Mouse (Mus musculus): ENCODE data around the gene Mylk. TPM values are rescaled to one million over a fixed set of nuclear protein-coding genes. Genes with fewer than 3 reads are reported as not detected.
"Not testable (repeated sequence)": the region's sequence is repeated elsewhere in the genome, so short reads cannot be mapped to it uniquely, and the experiment has no call there.

Mylk gene
- polyA plus RNA-seq (2015; fragmentation: Nextera tagmentation; extraction: Ambion mirVana) = 309 and 311 TPM in 2 replicates

DNA sequence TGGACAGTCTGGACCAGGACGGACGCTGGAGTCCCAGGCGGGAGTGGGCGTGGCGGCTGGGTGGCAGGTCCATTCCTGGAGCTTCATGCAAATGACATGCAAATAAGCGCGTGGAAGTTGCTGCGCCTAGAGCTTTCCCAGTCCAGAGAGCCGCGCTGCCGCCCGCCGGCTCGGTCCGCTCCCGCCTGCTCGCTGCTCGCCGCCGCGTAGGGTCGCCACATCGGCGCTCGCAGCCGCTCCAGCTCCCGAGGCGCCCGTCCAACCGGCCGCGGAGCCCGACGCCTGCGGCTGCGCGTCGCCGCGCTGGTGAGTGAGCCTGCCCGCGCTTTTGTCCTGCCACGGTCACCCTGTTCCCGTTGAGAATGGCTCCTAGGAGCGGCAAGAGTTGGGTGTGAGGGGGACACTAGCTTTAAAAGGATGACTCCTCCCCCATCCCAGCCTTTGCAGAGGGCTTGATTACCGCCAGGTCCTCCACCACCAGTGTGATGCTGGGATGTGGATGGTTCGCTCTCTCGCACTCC is at the start of gene Mylk:
Mylk (plus strand) TSS at position 146 of the 521 bp plus-strand sequence.
- Histone ChIP-seq H3K9ac (no peak within 1 kb of the TSS; the same call in 1 of the 2 replicates), H3K9me3 (no peaks in the 10 kb centered on the region), H3K4me1 (peaks cover 11% of the 10 kb centered on the region; the same call in 1 of the 2 replicates), H3K27ac (no peak within 1 kb of the TSS), H3K4me3 (replicated peaks) (peak within 1 kb of the TSS; percentile 46), H3K36me3 (no peaks in the 10 kb centered on the region), H3K4me2 (peak within 1 kb of the TSS; percentile 97), H3K27me3 (replicated peaks) (peaks cover 6% of the 10 kb centered on the region; the same call in 1 of the 2 replicates)
- ATAC-seq (ENCODE audit: insufficient read depth, low FRiP score, low read depth) = peak; percentile 91
- WGBS = under 1% methylated on average over 48 of the region's 48 CpGs

DNA sequence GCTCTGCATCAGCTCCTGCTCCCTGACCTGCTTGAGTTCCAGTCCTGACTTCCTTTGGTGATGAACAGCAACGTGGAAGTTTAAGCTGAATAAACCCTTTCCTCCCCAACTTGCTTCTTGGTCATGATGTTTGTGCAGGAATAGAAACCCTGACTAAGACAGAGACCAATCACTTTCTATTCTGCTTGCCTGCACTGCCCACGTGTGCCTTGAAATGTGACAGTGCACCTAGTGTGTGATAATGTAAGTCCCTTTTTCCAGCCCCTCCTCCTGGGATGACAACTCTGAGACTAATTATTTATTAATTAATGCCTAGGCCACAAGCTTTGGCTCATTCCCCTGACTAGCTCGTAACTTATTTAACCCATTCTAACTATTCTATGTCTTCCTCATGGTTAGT is 46.3 kb upstream of the Mylk start:
- not testable (repeated sequence) for H3K4me3 ChIP-seq (replicated peaks); H3K4me2 ChIP-seq; H3K27me3 ChIP-seq (replicated peaks); H3K9me3 ChIP-seq; H3K36me3 ChIP-seq; H3K27ac ChIP-seq; H3K4me1 ChIP-seq; H3K9ac ChIP-seq; ATAC-seq (ENCODE audit: insufficient read depth, low FRiP score, low read depth)
- WGBS = 74% methylated on average over 3 of the region's 3 CpGs

DNA sequence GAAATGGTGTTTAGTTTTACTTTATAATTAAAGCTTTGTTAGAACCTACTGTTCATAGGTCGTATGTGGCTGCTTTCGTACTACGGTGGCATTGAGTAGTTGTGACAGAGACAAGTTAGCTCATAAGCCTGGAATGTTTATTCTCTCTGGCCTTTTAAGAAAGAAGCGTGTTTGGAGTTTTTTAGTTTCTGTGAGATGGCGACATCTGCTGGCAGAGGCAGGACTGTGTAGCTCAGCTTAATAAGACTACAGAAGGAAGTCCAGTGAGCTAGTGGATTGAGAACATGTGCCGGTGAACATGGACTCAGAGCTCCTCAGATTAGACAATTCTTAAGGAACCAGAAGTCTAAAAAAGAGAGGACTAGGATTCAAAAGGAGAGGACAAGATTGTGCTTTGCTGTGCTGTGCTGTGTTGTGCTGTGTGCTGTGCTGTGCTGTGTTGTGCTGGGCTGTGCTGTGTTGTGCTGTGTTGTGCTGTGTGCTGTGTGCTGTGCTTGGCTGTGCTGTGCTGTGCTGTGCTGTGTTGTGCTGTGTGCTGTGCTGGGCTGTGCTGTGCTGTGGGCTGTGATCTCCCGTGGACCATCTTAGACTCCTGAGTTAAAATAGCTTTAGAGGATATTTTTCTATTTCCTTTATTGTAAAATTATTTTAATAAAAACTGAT is 44.7 kb upstream of the Mylk start:
- H3K4me3 ChIP-seq (replicated peaks) = no peak overlapping the region
- no peaks in the 10 kb centered on the region for H3K27me3 ChIP-seq (replicated peaks)
- H3K4me2 ChIP-seq = no peak overlapping the region
- WGBS = 17% methylated on average over 7 of the region's 7 CpGs
- H3K4me1 ChIP-seq = no peaks in the 10 kb centered on the region
- no peak overlapping the region for H3K27ac ChIP-seq
- no peaks in the 10 kb centered on the region for H3K9me3 ChIP-seq
- peaks cover 5% of the 10 kb centered on the region; the same call in 1 of the 2 replicates for H3K36me3 ChIP-seq
- ATAC-seq (ENCODE audit: insufficient read depth, low FRiP score, low read depth) = peak; percentile 72
- no peak overlapping the region for H3K9ac ChIP-seq

DNA sequence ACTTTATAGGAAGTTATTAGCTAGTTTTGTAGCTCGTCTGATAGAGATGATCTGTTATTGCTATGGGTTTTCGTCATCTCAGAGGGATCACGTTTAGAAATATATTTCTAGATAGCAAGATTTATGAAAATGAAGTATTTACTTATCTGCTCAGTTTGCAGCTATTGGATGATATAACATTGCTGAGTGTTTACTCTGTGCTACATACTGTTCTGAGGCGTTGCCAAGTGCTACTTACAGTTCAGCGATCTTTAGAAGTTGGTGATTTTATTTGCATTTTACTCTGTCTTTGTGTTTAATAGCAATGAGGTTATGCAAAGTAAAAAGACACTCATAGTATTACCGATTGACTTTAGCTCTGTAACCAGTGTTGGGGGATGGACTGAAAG is 44.2 kb upstream of the Mylk start:
- ATAC-seq (ENCODE audit: insufficient read depth, low FRiP score, low read depth) = no peak
- 67% methylated on average over 6 of the region's 6 CpGs for WGBS
- Histone ChIP-seq H3K4me2 (no peak overlapping the region), H3K36me3 (peaks cover 5% of the 10 kb centered on the region; the same call in 1 of the 2 replicates), H3K9me3 (no peaks in the 10 kb centered on the region), H3K9ac (no peak overlapping the region), H3K27me3 (replicated peaks) (no peaks in the 10 kb centered on the region), H3K4me3 (replicated peaks) (no peak overlapping the region), H3K4me1 (no peaks in the 10 kb centered on the region), H3K27ac (no peak overlapping the region)

DNA sequence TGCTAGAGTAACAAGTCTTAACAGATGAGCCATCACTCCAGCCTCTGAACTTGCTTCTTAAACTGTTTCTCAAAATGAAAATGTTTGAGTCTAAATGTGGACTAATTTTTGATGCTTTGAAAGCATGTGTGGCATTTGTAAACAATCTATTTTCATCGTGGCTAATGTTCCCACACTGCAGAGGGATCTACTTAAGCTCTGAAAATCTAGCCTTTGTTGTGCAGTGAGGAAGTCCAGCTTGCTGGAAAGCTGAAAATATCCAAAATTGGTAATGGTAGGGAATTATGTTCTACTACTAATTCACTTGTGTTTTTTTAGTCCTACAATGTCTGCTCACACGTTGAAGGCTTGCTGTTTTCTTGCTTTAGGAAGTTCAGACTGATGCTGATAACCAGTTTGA is 39.0 kb upstream of the Mylk start:
- Histone ChIP-seq H3K9ac (no peak overlapping the region), H3K4me1 (no peaks in the 10 kb centered on the region), H3K9me3 (no peaks in the 10 kb centered on the region), H3K4me3 (replicated peaks) (no peak overlapping the region), H3K36me3 (peaks cover 5% of the 10 kb centered on the region; the same call in 1 of the 2 replicates), H3K27me3 (replicated peaks) (no peaks in the 10 kb centered on the region), H3K27ac (peak overlapping the region; percentile 73), H3K4me2 (no peak overlapping the region)
- WGBS = 33% methylated on average over 2 of the region's 2 CpGs
- no peak for ATAC-seq (ENCODE audit: insufficient read depth, low FRiP score, low read depth)

DNA sequence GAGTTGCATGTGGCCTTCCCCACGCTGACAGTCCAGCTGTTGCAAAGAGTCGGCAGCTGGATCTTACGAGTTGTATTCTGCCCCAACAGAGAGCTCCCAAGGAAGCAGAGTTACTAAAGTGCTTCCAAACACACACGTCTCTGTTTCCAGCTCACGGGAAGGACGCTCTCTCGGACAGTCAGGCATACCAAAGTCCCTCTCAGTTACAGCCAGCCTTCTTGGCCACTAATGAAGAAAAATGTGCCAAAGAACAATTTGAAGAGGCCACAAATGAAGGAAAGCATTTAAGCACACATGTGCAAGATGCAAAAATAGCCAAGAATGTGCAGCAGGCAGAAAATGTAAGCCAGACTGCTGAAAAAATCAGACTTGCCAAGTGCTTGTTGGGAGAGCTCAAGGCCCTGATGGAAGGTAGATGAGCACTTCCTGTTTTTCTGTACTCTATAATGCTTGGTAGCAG is 38.5 kb upstream of the Mylk start:
- Histone ChIP-seq H3K4me1 (no peaks in the 10 kb centered on the region), H3K9ac (no peak overlapping the region), H3K36me3 (peaks cover 5% of the 10 kb centered on the region; the same call in 1 of the 2 replicates), H3K27ac (peak overlapping the region; percentile 73), H3K4me2 (no peak overlapping the region), H3K9me3 (no peaks in the 10 kb centered on the region), H3K4me3 (replicated peaks) (no peak overlapping the region), H3K27me3 (replicated peaks) (no peaks in the 10 kb centered on the region)
- 52% methylated on average over 7 of the region's 7 CpGs for WGBS
- ATAC-seq (ENCODE audit: insufficient read depth, low FRiP score, low read depth) = peak; percentile 50; the same call in 1 of the 2 replicates

DNA sequence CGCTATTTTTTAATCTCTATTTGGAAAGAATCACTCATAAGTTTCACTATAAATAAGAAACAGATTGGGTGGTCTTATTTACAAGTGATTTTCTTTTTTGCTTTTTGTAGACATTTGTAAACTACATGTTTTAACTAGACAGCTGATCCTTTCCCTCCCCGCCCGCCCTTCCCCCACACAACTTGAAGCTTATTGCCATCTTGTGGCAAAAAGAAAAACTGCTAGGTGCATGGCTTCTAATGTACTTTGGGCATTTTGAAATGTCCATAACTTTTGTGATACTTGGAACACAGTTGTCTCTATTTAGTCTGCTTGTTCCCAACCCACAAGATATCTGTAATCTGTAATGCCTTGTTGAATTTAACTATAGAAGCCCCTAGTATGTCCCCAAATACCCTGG is 33.5 kb upstream of the Mylk start:
- no peaks in the 10 kb centered on the region for H3K27me3 ChIP-seq (replicated peaks)
- H3K9me3 ChIP-seq = no peaks in the 10 kb centered on the region
- no peak overlapping the region for H3K4me2 ChIP-seq
- WGBS = 72% methylated on average over 3 of the region's 3 CpGs
- H3K4me1 ChIP-seq = no peaks in the 10 kb centered on the region
- H3K9ac ChIP-seq = no peak overlapping the region
- ATAC-seq (ENCODE audit: insufficient read depth, low FRiP score, low read depth) = no peak
- H3K36me3 ChIP-seq = 0 out of 2 replicates have a peak, but pooled peaks cover 5% of the 10 kb centered on the region
- no peak overlapping the region for H3K27ac ChIP-seq
- H3K4me3 ChIP-seq (replicated peaks) = no peak overlapping the region

DNA sequence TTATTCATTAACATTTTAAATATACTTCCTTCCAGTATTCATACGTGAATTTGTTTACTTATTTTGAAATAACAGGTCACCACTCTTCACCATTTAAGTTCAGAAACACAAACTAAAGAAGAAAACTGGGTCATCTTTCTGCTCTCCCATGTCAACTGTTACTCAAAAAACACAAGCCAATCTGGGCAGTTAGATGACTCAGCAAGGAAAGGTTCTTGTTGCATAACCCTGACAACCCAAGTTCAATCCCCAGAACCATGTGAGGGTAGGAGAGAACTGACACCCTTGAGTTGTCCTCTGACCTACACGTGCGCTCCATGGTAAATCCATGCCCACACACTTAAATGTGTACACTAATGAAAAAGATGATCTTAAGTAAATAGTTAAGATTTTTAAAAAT is 19.9 kb upstream of the Mylk start:
- H3K4me1 ChIP-seq = no peaks in the 10 kb centered on the region
- peaks cover 11% of the 10 kb centered on the region; the same call in 1 of the 2 replicates for H3K36me3 ChIP-seq
- no peak overlapping the region for H3K4me3 ChIP-seq (replicated peaks)
- no peak for ATAC-seq (ENCODE audit: insufficient read depth, low FRiP score, low read depth)
- WGBS = 82% methylated on average over 3 of the region's 3 CpGs
- H3K27ac ChIP-seq = no peak overlapping the region
- H3K4me2 ChIP-seq = no peak overlapping the region
- no peak overlapping the region for H3K9ac ChIP-seq
- no peaks in the 10 kb centered on the region for H3K27me3 ChIP-seq (replicated peaks)
- no peaks in the 10 kb centered on the region for H3K9me3 ChIP-seq

DNA sequence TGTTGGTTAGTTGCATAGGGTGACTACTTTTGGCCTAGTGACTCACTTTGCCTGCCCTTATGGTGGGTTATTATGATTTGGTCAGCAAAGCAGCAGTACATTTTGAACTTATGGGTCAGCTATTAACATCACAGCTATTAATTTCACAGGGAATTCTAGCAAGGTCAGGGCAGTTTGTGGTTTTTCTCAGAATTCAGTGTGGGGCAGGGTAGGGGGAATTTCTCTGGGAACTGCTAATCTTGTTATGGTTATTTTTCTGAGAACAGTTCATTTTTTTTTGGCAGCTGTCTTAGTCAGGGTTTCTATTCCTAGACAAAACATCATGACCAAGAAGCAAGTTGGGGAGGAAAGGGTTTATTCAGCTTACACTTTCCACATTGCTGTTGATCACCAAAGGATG is 16.4 kb upstream of the Mylk start:
- H3K4me2 ChIP-seq; H3K9me3 ChIP-seq; H3K9ac ChIP-seq; H3K27me3 ChIP-seq (replicated peaks); H3K27ac ChIP-seq; H3K4me1 ChIP-seq; ATAC-seq (ENCODE audit: insufficient read depth, low FRiP score, low read depth); H3K36me3 ChIP-seq; H3K4me3 ChIP-seq (replicated peaks): not testable (repeated sequence)

DNA sequence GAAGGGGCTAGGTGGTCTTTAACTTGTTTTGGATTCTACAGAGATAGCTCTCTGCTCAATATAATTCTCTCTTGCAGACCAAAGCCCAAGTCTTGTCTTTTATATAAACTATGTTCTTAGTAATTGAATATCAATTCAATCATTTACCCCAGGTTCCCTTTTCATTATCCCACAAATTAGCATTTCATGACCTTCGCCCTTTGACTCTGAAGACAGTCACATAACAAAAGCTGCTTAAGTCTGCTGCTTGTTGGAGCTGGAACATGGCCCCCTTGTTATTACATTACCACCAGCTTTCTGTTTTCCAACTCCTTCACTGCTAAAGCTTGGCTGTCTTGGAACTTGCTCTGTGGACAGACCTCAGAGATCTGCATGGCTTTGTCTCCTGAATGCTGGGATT is 15.6 kb upstream of the Mylk start:
- Histone ChIP-seq H3K27me3 (replicated peaks) (no peaks in the 10 kb centered on the region), H3K27ac (no peak overlapping the region), H3K4me2 (no peak overlapping the region), H3K9ac (no peak overlapping the region), H3K4me3 (replicated peaks) (no peak overlapping the region), H3K9me3 (no peaks in the 10 kb centered on the region), H3K4me1 (no peaks in the 10 kb centered on the region), H3K36me3 (peaks cover 8% of the 10 kb centered on the region; the same call in 1 of the 2 replicates)
- ATAC-seq (ENCODE audit: insufficient read depth, low FRiP score, low read depth) = no peak
- WGBS = 91% methylated on average over 1 of the region's 1 CpGs

DNA sequence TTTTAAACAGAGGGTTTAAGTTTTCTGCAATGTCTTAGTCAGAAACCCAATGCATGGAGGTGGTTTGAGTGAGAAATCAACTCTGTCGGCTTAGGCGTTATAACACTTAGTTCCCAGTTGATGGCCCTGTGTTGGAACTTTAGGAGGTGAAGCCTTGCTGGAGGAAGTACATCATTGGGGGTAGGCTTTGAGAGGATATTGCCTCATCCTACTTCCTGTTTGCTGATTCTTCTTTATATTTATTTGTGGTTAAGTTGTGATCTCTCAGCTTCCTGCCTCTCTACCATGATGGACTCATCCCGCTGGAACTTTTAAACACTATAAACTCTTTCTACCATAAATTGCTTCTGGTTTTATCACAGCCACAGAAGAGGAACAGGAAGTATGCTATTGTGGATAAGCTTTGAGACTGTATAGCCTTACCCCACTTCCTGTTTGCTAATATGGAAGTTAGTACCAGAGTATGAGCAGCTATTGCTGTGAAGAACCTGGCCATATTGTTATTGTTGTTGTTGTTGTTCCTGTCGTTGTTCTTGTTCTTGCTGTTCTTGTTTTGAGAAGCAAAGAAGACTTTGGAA is 6.3 kb upstream of the Mylk start:
- Histone ChIP-seq H3K4me1 (no peaks in the 10 kb centered on the region), H3K4me3 (replicated peaks) (no peak overlapping the region), H3K9ac (no peak overlapping the region), H3K4me2 (no peak overlapping the region), H3K27ac (no peak overlapping the region), H3K9me3 (no peaks in the 10 kb centered on the region), H3K27me3 (replicated peaks) (no peaks in the 10 kb centered on the region), H3K36me3 (no peaks in the 10 kb centered on the region)
- 83% methylated on average over 4 of the region's 4 CpGs for WGBS
- no peak for ATAC-seq (ENCODE audit: insufficient read depth, low FRiP score, low read depth)

DNA sequence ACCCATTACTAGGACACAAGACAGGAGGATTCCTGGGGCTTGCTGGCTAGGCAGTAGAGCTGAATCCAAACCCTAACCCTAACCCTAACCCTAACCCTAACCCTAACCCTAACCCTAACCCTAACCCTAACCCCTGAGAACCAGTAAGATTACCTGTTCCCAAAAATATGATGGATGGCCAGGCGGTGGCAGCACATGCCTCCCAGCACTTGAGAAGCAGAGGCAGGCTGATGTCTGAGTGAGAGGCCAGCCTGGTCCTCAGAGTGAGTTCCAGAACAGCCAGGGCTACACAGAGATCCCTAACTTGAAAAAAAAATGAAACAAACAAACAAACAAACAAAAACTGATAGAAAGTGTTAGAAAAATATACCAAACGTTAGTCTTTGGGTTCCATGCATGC is 2.1 kb upstream of the Mylk start:
- Histone ChIP-seq H3K4me2 (no peak overlapping the region), H3K9me3 (no peaks in the 10 kb centered on the region), H3K27me3 (replicated peaks) (peaks cover 6% of the 10 kb centered on the region; the same call in 1 of the 2 replicates), H3K4me1 (peaks cover 11% of the 10 kb centered on the region; the same call in 1 of the 2 replicates), H3K9ac (no peak overlapping the region), H3K36me3 (no peaks in the 10 kb centered on the region), H3K4me3 (replicated peaks) (no peak overlapping the region), H3K27ac (no peak overlapping the region)
- 37% methylated on average over 2 of the region's 2 CpGs for WGBS
- no peak for ATAC-seq (ENCODE audit: insufficient read depth, low FRiP score, low read depth)

Data from stomach, embryonic 15.5 days (tissue).